Mouse (Mus musculus) gastrocnemius, postnatal 36 days (tissue): ENCODE data around the gene Vstm2a. TPM values are rescaled to one million over a fixed set of nuclear protein-coding genes. Genes with fewer than 3 reads are reported as not detected.

Experiments used
- DNase-seq, 2 experiments: peaks; one replicate each; pipeline ENCODE4 v3.0.0; 2022
- intact Hi-C: fragments of 180-260 bp; cut with DNase I; formaldehyde crosslinking; loops from one replicate; pipeline ENCODE4 v1.15.1; 2025
- long read RNA-seq, 2 experiments: library from polyadenylated mRNA; stranded (forward); transcript quantifications; one replicate each; pipeline ENCODE4 v2.0.0; 2021
- total RNA-seq, 2 experiments: library from RNA; stranded (reverse); gene quantifications; 2 replicates each; pipeline ENCODE4 v1.2.3; 2021

Gene Vstm2a
- under 1 TPM in 1 of 2 experiments, not detected in 1; 0.15 TPM for total RNA-seq
- long read RNA-seq, experiment 1, partial matches to known transcripts, result 0 of 1 reads
- long read RNA-seq, experiment 1, other reads (novel, unspliced or antisense), result 1 of 1 reads
- long read RNA-seq, experiment 2, result 0 reads

- DNase-seq, result no peak
- intact Hi-C loops, result no loop called here
These were observed at the start of gene Vstm2a for GRCm38 (mm10) chr11:16257473-16257921. Gene Vstm2a, plus strand, starts transcription at chr11:16257724.

GRCm38 (mm10) chr11:16257011-16257410 is 513 bp upstream of the Vstm2a start:
- no peak for DNase-seq
- intact Hi-C loops, result no loop called here

- intact Hi-C loops, result no loop called here
- DNase-seq, result no peak
These were observed 776 bp downstream of the Vstm2a start for GRCm38 (mm10) chr11:16258300-16258699.

GRCm38 (mm10) chr11:16259876-16260275 is 2.4 kb downstream of the Vstm2a start:
- no peak for DNase-seq
- intact Hi-C loops, result loop anchor here (5.0 kb wide), 1 partner anchor 152 kb away; no protein-coding TSS in a partner anchor

GRCm38 (mm10) chr11:16260764-16261578 is 3.4 kb downstream of the Vstm2a start:
- intact Hi-C loops, result loop anchor here (5.0 kb wide), 1 partner anchor 151 kb away; no protein-coding TSS in a partner anchor
- peak; percentile 33 to 38 for DNase-seq

- intact Hi-C loops, result no loop called here
- DNase-seq, result no peak
These were observed 10.9 kb downstream of the Vstm2a start for GRCm38 (mm10) chr11:16268396-16268795.

GRCm38 (mm10) chr11:16290381-16290780 is 32.9 kb downstream of the Vstm2a start:
- intact Hi-C loops, result no loop called here
- DNase-seq, result no peak

- intact Hi-C loops, result no loop called here
- no peak for DNase-seq
These were observed 35.4 kb downstream of the Vstm2a start for GRCm38 (mm10) chr11:16292960-16293359.

GRCm38 (mm10) chr11:16296521-16296920 is 39.0 kb downstream of the Vstm2a start:
- intact Hi-C loops, result no loop called here
- no peak for DNase-seq

- intact Hi-C loops, result no loop called here
- DNase-seq, result no peak
These were observed 42.0 kb downstream of the Vstm2a start for GRCm38 (mm10) chr11:16299492-16299891.

- intact Hi-C loops, result no loop called here
- no peak for DNase-seq
These were observed 42.4 kb downstream of the Vstm2a start for GRCm38 (mm10) chr11:16299960-16300359.

- intact Hi-C loops, result no loop called here
These were observed 43.2 kb downstream of the Vstm2a start for GRCm38 (mm10) chr11:16300709-16301108.

GRCm38 (mm10) chr11:16315097-16315496 is 57.6 kb downstream of the Vstm2a start:
- no peak for DNase-seq
- intact Hi-C loops, result no loop called here

More at GRCm38 (mm10) chr11:16300709-16301108, 43.2 kb downstream of the Vstm2a start:
- no peak for DNase-seq

- DNase-seq, result no peak
- intact Hi-C loops, result no loop called here
These were observed 87.7 kb downstream of the Vstm2a start for GRCm38 (mm10) chr11:16345179-16345578.

GRCm38 (mm10) chr11:16345676-16346075 is 88.2 kb downstream of the Vstm2a start:
- no peak for DNase-seq
- intact Hi-C loops, result no loop called here

GRCm38 (mm10) chr11:16351915-16352314 is 94.4 kb downstream of the Vstm2a start:
- intact Hi-C loops, result no loop called here
- DNase-seq, result no peak

GRCm38 (mm10) chr11:16354356-16354755 is 96.8 kb downstream of the Vstm2a start:
- DNase-seq, result no peak
- intact Hi-C loops, result no loop called here

- no peak for DNase-seq
- intact Hi-C loops, result no loop called here
These were observed 109.5 kb downstream of the Vstm2a start for GRCm38 (mm10) chr11:16366852-16367587.

- intact Hi-C loops, result no loop called here
- peak in 1 of 2 experiments; percentile 4 for DNase-seq
These were observed 146.1 kb downstream of the Vstm2a start for GRCm38 (mm10) chr11:16403627-16404026.

GRCm38 (mm10) chr11:16411736-16412135 is 154.2 kb downstream of the Vstm2a start:
- intact Hi-C loops, result loop anchor here (5.0 kb wide), 1 partner anchor 149 kb away; no protein-coding TSS in a partner anchor
- DNase-seq, result no peak

GRCm38 (mm10) chr11:16412609-16413008 is 155.1 kb downstream of the Vstm2a start:
- peak in 1 of 2 experiments; percentile 4 for DNase-seq
- intact Hi-C loops, result loop anchor here (5.0 kb wide), 1 partner anchor 150 kb away; no protein-coding TSS in a partner anchor
